Mouse (Mus musculus): Measurements from ENCODE around the gene Tgtp2. TPM values are rescaled to one million over a fixed set of nuclear protein-coding genes. Genes with fewer than 3 reads are reported as not detected.
"Not testable (repeated sequence)": the region's sequence is repeated elsewhere in the genome, so short reads cannot be mapped to it uniquely, and the experiment has no call there.

Tgtp2 gene
- polyA plus RNA-seq, 1 experiment from 2014 or later: not detected

DNA sequence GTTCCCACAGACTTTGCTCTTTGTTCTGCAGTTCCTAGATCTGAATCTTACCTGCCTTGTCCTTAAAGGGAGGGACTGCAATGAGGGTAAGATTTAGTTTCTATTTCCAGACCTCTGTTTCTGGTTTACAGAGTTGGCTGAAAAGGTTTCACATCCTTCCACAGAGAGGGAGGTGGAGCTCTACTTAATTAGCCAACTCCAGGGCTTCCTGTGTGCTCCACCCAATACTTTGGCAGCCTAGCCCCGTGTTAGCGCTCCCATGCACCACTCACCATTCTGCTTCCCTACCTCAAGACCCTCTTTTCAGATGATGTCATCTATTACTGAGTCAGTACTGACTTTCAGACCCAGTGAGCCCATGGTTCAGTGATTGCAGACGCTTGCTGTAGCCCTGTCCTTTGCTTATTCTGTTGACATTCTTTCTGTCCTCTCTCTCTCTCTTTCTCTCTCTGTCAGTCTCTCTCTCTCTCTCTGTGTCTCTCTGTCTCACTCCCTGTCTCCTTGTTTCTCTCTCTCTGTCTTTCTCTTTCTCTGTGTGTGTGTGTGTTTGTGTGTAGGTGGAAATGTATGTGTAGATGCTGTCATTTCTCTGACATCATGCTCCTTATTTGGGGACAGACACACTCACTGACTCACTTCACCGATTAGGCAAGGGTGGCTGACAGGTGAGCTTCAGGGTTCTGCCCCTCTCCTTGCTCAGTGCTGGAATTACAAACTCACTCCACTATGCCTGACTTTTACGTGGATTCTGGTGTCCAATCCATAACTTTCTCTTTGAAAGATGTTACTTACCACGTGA, 12.7 kb downstream of the Tgtp2 start, which contains the start of gene 9930111J21Rik2:
9930111J21Rik2 (minus strand) TSS at position 150 of the 799 bp plus-strand sequence.
- not testable (repeated sequence) for H3K4me2 ChIP-seq; H3K9ac ChIP-seq (ENCODE audit: low read depth, low read length)
- 75% methylated on average over 1 of the region's 6 CpGs for WGBS (ENCODE audit: insufficient replicate concordance)

DNA sequence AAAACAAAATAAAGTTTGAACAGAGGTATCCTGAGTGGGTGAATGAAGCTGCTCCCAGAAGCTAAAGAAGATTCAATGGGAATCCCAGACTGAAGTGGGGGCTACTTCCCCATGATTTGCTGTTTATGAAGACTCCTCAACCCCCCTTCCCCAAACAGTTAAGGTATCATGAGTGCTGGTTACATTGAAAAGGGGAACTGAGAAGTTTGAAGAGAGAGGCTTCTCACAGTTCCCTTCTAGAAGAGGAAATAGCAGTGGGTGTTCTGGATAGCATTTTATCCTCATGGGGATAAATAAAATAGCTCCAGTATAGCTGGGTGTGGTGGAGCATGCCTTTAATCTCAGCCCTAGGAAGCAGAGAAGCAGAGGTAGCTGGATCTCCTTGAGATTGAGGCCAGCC, 13.9 kb downstream of the Tgtp2 start:
- not testable (repeated sequence) for H3K27ac ChIP-seq (ENCODE audit: low read depth, low read length); H3K27me3 ChIP-seq (ENCODE audit: control insufficient read depth, insufficient read depth, low read length); H3K36me3 ChIP-seq (ENCODE audit: control insufficient read depth, insufficient read depth, low read length); H3K9me3 ChIP-seq (replicated peaks; ENCODE audit: control insufficient read depth, low read length); H3K4me1 ChIP-seq (ENCODE audit: control insufficient read depth, insufficient read depth, low read length); H3K9ac ChIP-seq (ENCODE audit: low read depth, low read length); ATAC-seq (replicated peaks; ENCODE audit: insufficient number of reproducible peaks, low FRiP score, low TSS enrichment); H3K4me2 ChIP-seq; H3K4me3 ChIP-seq (ENCODE audit: low read depth, low read length)

More for the DNA sequence above, 12.7 kb downstream of the Tgtp2 start, which contains the start of gene 9930111J21Rik2:
- not testable (repeated sequence) for H3K27me3 ChIP-seq (ENCODE audit: control insufficient read depth, insufficient read depth, low read length); H3K4me1 ChIP-seq (ENCODE audit: control insufficient read depth, insufficient read depth, low read length); ATAC-seq (replicated peaks; ENCODE audit: insufficient number of reproducible peaks, low FRiP score, low TSS enrichment); H3K27ac ChIP-seq (ENCODE audit: low read depth, low read length); H3K36me3 ChIP-seq (ENCODE audit: control insufficient read depth, insufficient read depth, low read length); H3K4me3 ChIP-seq (ENCODE audit: low read depth, low read length); H3K9me3 ChIP-seq (replicated peaks; ENCODE audit: control insufficient read depth, low read length)

DNA sequence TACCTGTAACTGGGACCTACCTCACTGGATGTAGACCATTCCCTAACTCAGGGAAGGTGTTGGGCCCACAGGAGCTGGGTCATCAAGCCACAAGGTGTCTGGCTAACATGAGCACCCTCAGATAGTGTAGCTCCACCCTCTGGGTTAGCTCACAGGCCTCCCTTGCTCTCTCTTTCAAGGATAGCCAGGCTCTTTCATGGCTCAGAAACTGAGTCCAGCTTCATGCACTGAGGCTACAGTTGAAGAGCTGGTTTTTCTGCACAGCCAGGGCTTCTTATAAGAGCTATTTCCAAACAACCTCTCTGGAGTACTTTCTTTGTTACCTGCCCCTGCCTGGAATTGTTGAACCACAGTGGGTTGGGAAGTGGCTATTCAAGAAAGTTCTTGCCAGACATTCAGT, 51.9 kb downstream of the Tgtp2 start:
- not testable (repeated sequence) for H3K4me1 ChIP-seq (ENCODE audit: control insufficient read depth, insufficient read depth, low read length); H3K36me3 ChIP-seq (ENCODE audit: control insufficient read depth, insufficient read depth, low read length); H3K27ac ChIP-seq (ENCODE audit: low read depth, low read length); H3K4me3 ChIP-seq (ENCODE audit: low read depth, low read length); H3K4me2 ChIP-seq; H3K9ac ChIP-seq (ENCODE audit: low read depth, low read length); ATAC-seq (replicated peaks; ENCODE audit: insufficient number of reproducible peaks, low FRiP score, low TSS enrichment); H3K9me3 ChIP-seq (replicated peaks; ENCODE audit: control insufficient read depth, low read length); H3K27me3 ChIP-seq (ENCODE audit: control insufficient read depth, insufficient read depth, low read length)

Other genes starting within 250 kb of the Tgtp2 start
- gene Trim41, start 246.9 kb downstream of the Tgtp2 start, polyA plus RNA-seq (2014; fragmentation: Nextera tagmentation; extraction: Ambion mirVana): 3.3 and 3.7 TPM in 2 replicates
- 0.43 and 0.70 TPM in 2 replicates for gene Trim7, start 238.1 kb downstream of the Tgtp2 start, polyA plus RNA-seq (2014; fragmentation: Nextera tagmentation; extraction: Ambion mirVana)
- 2.9 and 4.0 TPM in 2 replicates for gene Gm12184, start 237.6 kb downstream of the Tgtp2 start, polyA plus RNA-seq (2014; fragmentation: Nextera tagmentation; extraction: Ambion mirVana)
- gene Irgm1, start 192.5 kb downstream of the Tgtp2 start, polyA plus RNA-seq (2014; fragmentation: Nextera tagmentation; extraction: Ambion mirVana): 4.9 and 5.9 TPM in 2 replicates
- gene Gm5431, start 162.0 kb downstream of the Tgtp2 start, polyA plus RNA-seq (2014; fragmentation: Nextera tagmentation; extraction: Ambion mirVana): 0.16 TPM in 1 of 2 replicates, not detected in the other
- gene Psme2b, start 118.0 kb downstream of the Tgtp2 start, polyA plus RNA-seq (2014; fragmentation: Nextera tagmentation; extraction: Ambion mirVana): 1.3 and 1.7 TPM in 2 replicates
- not detected in 2 replicates for gene Olfr56, start 85.3 kb downstream of the Tgtp2 start, polyA plus RNA-seq (2014; fragmentation: Nextera tagmentation; extraction: Ambion mirVana)
- gene 9930111J21Rik1, start 84.8 kb downstream of the Tgtp2 start, polyA plus RNA-seq (2014; fragmentation: Nextera tagmentation; extraction: Ambion mirVana): 0.08 TPM in 1 of 2 replicates, not detected in the other
- not detected in 2 replicates for gene Gm12185, start 72.0 kb downstream of the Tgtp2 start, polyA plus RNA-seq (2014; fragmentation: Nextera tagmentation; extraction: Ambion mirVana)
- not detected in 2 replicates for gene Tgtp1, start 70.0 kb downstream of the Tgtp2 start, polyA plus RNA-seq (2014; fragmentation: Nextera tagmentation; extraction: Ambion mirVana)
- gene 9930111J21Rik2, start 13.0 kb downstream of the Tgtp2 start, polyA plus RNA-seq (2014; fragmentation: Nextera tagmentation; extraction: Ambion mirVana): not detected in 2 replicates
- gene Ifi47, start 12.4 kb upstream of the Tgtp2 start, polyA plus RNA-seq (2014; fragmentation: Nextera tagmentation; extraction: Ambion mirVana): 0.58 and 0.96 TPM in 2 replicates
- gene Olfr1396, start 50.7 kb upstream of the Tgtp2 start, polyA plus RNA-seq (2014; fragmentation: Nextera tagmentation; extraction: Ambion mirVana): not detected in 2 replicates
- not detected in 2 replicates for gene Olfr1395, start 78.1 kb upstream of the Tgtp2 start, polyA plus RNA-seq (2014; fragmentation: Nextera tagmentation; extraction: Ambion mirVana)
- gene Olfr1394, start 90.2 kb upstream of the Tgtp2 start, polyA plus RNA-seq (2014; fragmentation: Nextera tagmentation; extraction: Ambion mirVana): not detected in 2 replicates
- 0.39 and 0.49 TPM in 2 replicates for gene Btnl9, start 123.0 kb upstream of the Tgtp2 start, polyA plus RNA-seq (2014; fragmentation: Nextera tagmentation; extraction: Ambion mirVana)
- gene Zfp62, start 139.1 kb upstream of the Tgtp2 start, polyA plus RNA-seq (2014; fragmentation: Nextera tagmentation; extraction: Ambion mirVana): 33.9 and 36.8 TPM in 2 replicates
- gene Mgat1, start 180.0 kb upstream of the Tgtp2 start, polyA plus RNA-seq (2014; fragmentation: Nextera tagmentation; extraction: Ambion mirVana): 32.9 and 39.1 TPM in 2 replicates
- gene Olfr1393, start 214.1 kb upstream of the Tgtp2 start, polyA plus RNA-seq (2014; fragmentation: Nextera tagmentation; extraction: Ambion mirVana): not detected in 2 replicates
- not detected in 2 replicates for gene Olfr1392, start 221.1 kb upstream of the Tgtp2 start, polyA plus RNA-seq (2014; fragmentation: Nextera tagmentation; extraction: Ambion mirVana)
- not detected in 2 replicates for gene Olfr10, start 240.5 kb upstream of the Tgtp2 start, polyA plus RNA-seq (2014; fragmentation: Nextera tagmentation; extraction: Ambion mirVana)